Mouse (Mus musculus) intestine, embryonic 14.5 days (tissue): ENCODE data around the gene Nol9. TPM values are rescaled to one million over a fixed set of nuclear protein-coding genes. Genes with fewer than 3 reads are reported as not detected.

Experiments used
- ATAC-seq: fragments of 200-750 bp; cut with Nextera tagmentation; replicated peaks from 2 replicates; pipeline ENCODE4 v1.8.0; 2017; ENCODE audit warnings: low read depth, moderate number of reproducible peaks, moderate TSS enrichment, moderate library complexity; ENCODE audit not compliant: low FRiP score, low TSS enrichment
- DNase-seq: peaks from one replicate; pipeline ENCODE4 v3.0.0-alpha.2; 2018; ENCODE audit warnings: low spot score
- H3K27ac ChIP-seq: fragments of 300-500 bp; sonication (generic); 2 replicates; pipeline ENCODE4 v1.5.1; 2014; ENCODE audit warnings: low read depth, mild to moderate bottlenecking, control low read depth
- H3K27me3 ChIP-seq: fragments of 300-500 bp; sonication (generic); replicated peaks from 2 replicates; pipeline ENCODE4 v1.6.1; 2014; ENCODE audit warnings: low read length, control low read depth; ENCODE audit not compliant: control insufficient read depth, insufficient read depth
- H3K36me3 ChIP-seq: fragments of 300-500 bp; sonication (generic); 2 replicates; pipeline ENCODE4 v1.6.1; 2014; ENCODE audit warnings: low read length, control low read depth; ENCODE audit not compliant: control insufficient read depth, insufficient read depth
- H3K4me1 ChIP-seq: fragments of 300-500 bp; sonication (generic); replicated peaks from 2 replicates; pipeline ENCODE4 v1.6.1; 2014; ENCODE audit warnings: low read length, control low read depth, mixed read lengths; ENCODE audit not compliant: control insufficient read depth, insufficient read depth
- H3K4me2 ChIP-seq: fragments of 300-500 bp; sonication (generic); 2 replicates; pipeline ENCODE4 v1.6.1; 2014; ENCODE audit warnings: low read length
- H3K4me3 ChIP-seq: fragments of 300-500 bp; sonication (generic); 2 replicates; pipeline ENCODE4 v1.5.1; 2014; ENCODE audit warnings: low read depth, low read length, control low read depth, mixed read lengths
- H3K9ac ChIP-seq: fragments of 300-500 bp; sonication (generic); 2 replicates; pipeline ENCODE4 v1.6.1; 2014; ENCODE audit warnings: mild to moderate bottlenecking, low read length
- H3K9me3 ChIP-seq: fragments of 300-500 bp; sonication (generic); 2 replicates; pipeline ENCODE4 v1.6.1; 2016; ENCODE audit warnings: low read length, control low read depth; ENCODE audit not compliant: control insufficient read depth
- WGBS: fragments of 180-500 bp; shearing (Covaris S2); extraction: QIAGEN DNeasy Blood & Tissue Kit; methylation state at CpG from one replicate; pipeline ENCODE4 v1.1.7; 2014; 5-methylcytosine and 5-hydroxymethylcytosine counted together
- polyA plus RNA-seq: library from polyadenylated mRNA; unstranded; fragments of >200 nt; fragmentation: Nextera tagmentation; extraction: Ambion mirVana; gene quantifications from 2 replicates; pipeline ENCODE4 v1.2.1, GENCODE M21; 2014

Nol9 gene
- polyA plus RNA-seq, 1 experiment from 2014 or later = 36.0 TPM

- H3K4me1 ChIP-seq = peaks cover 33% of the 10 kb centered on the region
- WGBS = under 1% methylated on average over 45 of the region's 45 CpGs
- peaks cover 16% of the 10 kb centered on the region; the same call in 1 of the 2 replicates for H3K36me3 ChIP-seq
- H3K4me2 ChIP-seq = peak within 1 kb of the TSS; percentile 90
- H3K4me3 ChIP-seq = peak within 1 kb of the TSS; percentile 82
- peak within 1 kb of the TSS; percentile 85 for H3K27ac ChIP-seq
- ATAC-seq (peak; percentile 89), DNase-seq (peak; percentile 96)
- peak within 1 kb of the TSS; percentile 66 for H3K9ac ChIP-seq
- no peaks in the 10 kb centered on the region for H3K9me3 ChIP-seq
- H3K27me3 ChIP-seq = no peaks in the 10 kb centered on the region
Measured at GRCm38 (mm10) chr4:152008622-152009075, 30.5 kb upstream of the Nol9 start, which contains the start of gene Klhl21. Gene Klhl21 (plus strand): TSS chr4:152008803.

GRCm38 (mm10) chr4:152009076-152010051, 29.8 kb upstream of the Nol9 start:
- H3K27ac ChIP-seq = peak overlapping the region; percentile 85

GRCm38 (mm10) chr4:152010091-152010706, 28.9 kb upstream of the Nol9 start:
- H3K27ac ChIP-seq = 0 out of 2 replicates have a peak overlapping the region, but pooled peaks have one; percentile 25
- H3K4me2 ChIP-seq = peak overlapping the region; percentile 90
- WGBS = 3% methylated on average over 10 of the region's 10 CpGs
- H3K4me1 ChIP-seq = peaks cover 33% of the 10 kb centered on the region
- ATAC-seq = no peak
- peak overlapping the region; percentile 82 for H3K4me3 ChIP-seq
- H3K9me3 ChIP-seq = no peaks in the 10 kb centered on the region
- H3K9ac ChIP-seq = peak overlapping the region; percentile 66
- peaks cover 31% of the 10 kb centered on the region for H3K36me3 ChIP-seq
- peak; percentile 68 for DNase-seq
- no peaks in the 10 kb centered on the region for H3K27me3 ChIP-seq

More at GRCm38 (mm10) chr4:152009076-152010051, 29.8 kb upstream of the Nol9 start:
- H3K9ac ChIP-seq = peak overlapping the region; percentile 66
- peaks cover 33% of the 10 kb centered on the region for H3K4me1 ChIP-seq
- H3K27me3 ChIP-seq = no peaks in the 10 kb centered on the region
- ATAC-seq (peak; percentile 81), DNase-seq (peak; percentile 64)
- H3K9me3 ChIP-seq = no peaks in the 10 kb centered on the region
- WGBS = under 1% methylated on average over 115 of the region's 115 CpGs
- H3K4me2 ChIP-seq = peak overlapping the region; percentile 90
- H3K4me3 ChIP-seq = peak overlapping the region; percentile 82
- peaks cover 23% of the 10 kb centered on the region for H3K36me3 ChIP-seq

GRCm38 (mm10) chr4:152010707-152011134, 28.4 kb upstream of the Nol9 start:
- Histone ChIP-seq H3K36me3 (peaks cover 36% of the 10 kb centered on the region), H3K27me3 (no peaks in the 10 kb centered on the region), H3K4me3 (peak overlapping the region; percentile 82), H3K4me2 (peak overlapping the region; percentile 90), H3K9me3 (no peaks in the 10 kb centered on the region), H3K4me1 (peaks cover 33% of the 10 kb centered on the region), H3K27ac (0 out of 2 replicates have a peak overlapping the region, but pooled peaks have one; percentile 25), H3K9ac (peak overlapping the region; percentile 66)
- no peak for ATAC-seq
- WGBS = 15% methylated on average over 13 of the region's 13 CpGs
- no peak for DNase-seq

GRCm38 (mm10) chr4:152011171-152011760, 27.9 kb upstream of the Nol9 start:
- H3K9me3 ChIP-seq = no peaks in the 10 kb centered on the region
- peaks cover 33% of the 10 kb centered on the region for H3K4me1 ChIP-seq
- no peaks in the 10 kb centered on the region for H3K27me3 ChIP-seq
- WGBS = 76% methylated on average over 8 of the region's 8 CpGs
- peak overlapping the region; percentile 90 for H3K4me2 ChIP-seq
- H3K27ac ChIP-seq = no peak overlapping the region
- peak overlapping the region; percentile 66 for H3K9ac ChIP-seq
- ATAC-seq (no peak), DNase-seq (no peak)
- H3K36me3 ChIP-seq = peaks cover 36% of the 10 kb centered on the region
- H3K4me3 ChIP-seq = peak overlapping the region; percentile 82

GRCm38 (mm10) chr4:152012109-152012508, 27.0 kb upstream of the Nol9 start:
- ATAC-seq (no peak), DNase-seq (no peak)
- Histone ChIP-seq H3K27ac (no peak overlapping the region), H3K27me3 (no peaks in the 10 kb centered on the region), H3K4me1 (peaks cover 30% of the 10 kb centered on the region), H3K9me3 (no peaks in the 10 kb centered on the region), H3K4me2 (no peak overlapping the region), H3K36me3 (peaks cover 37% of the 10 kb centered on the region), H3K4me3 (no peak overlapping the region), H3K9ac (no peak overlapping the region)
- WGBS = 91% methylated on average over 16 of the region's 16 CpGs

GRCm38 (mm10) chr4:152013036-152013813, 25.9 kb upstream of the Nol9 start:
- Histone ChIP-seq H3K9ac (no peak overlapping the region), H3K36me3 (peaks cover 45% of the 10 kb centered on the region), H3K4me1 (peaks cover 19% of the 10 kb centered on the region), H3K4me2 (no peak overlapping the region), H3K27ac (no peak overlapping the region), H3K4me3 (no peak overlapping the region), H3K27me3 (no peaks in the 10 kb centered on the region), H3K9me3 (no peaks in the 10 kb centered on the region)
- DNase-seq (no peak), ATAC-seq (no peak)
- WGBS = 84% methylated on average over 12 of the region's 12 CpGs
